31 mouse cellular contexts compared by ENCODE assay signal in genomic region chr16:45006971-45007370, GRCm38 (mm10).
DNase-seq lines count a peak whose midpoint lies in the region; ATAC-seq and TF ChIP-seq lines count a peak whose summit lies in the region.
"Had no signal": no experiment of that assay in that cellular context is flagged by ENCODE, and none has a peak within 500 bp of the region (broad histone marks: within the 10 kb centered on the region; RNA-seq: fewer than 3 reads in every experiment).

No protein-coding gene starts in this region.

- no peak for TF ChIP-seq EP300 in stomach, postnatal 0 days (optimal IDR thresholded peaks at IDR 0.05)

- no peak for TF ChIP-seq CTCF in stomach, postnatal 0 days (IDR thresholded peaks at IDR 0.05; ENCODE audit: low read depth)

- no peaks in the 10 kb centered on the region for H3K27me3 ChIP-seq in stomach, postnatal 0 days (ENCODE audit: control insufficient read depth, insufficient read depth, low read length)
- H3K27me3 ChIP-seq in hindbrain, embryonic 12.5 days: no peaks in the 10 kb centered on the region
- H3K27me3 ChIP-seq: embryonic facial prominence, embryonic 15.5 days; heart, embryonic 12.5 days; hindbrain, embryonic 15.5 days; intestine, embryonic 15.5 days; limb, embryonic 15.5 days; neural tube, embryonic 12.5 days; Patski had no signal

- no peak overlapping the region for H3K9ac ChIP-seq in stomach, postnatal 0 days (ENCODE audit: low read length)
- H3K9ac ChIP-seq in hindbrain, embryonic 12.5 days: no peak overlapping the region
- H3K9ac ChIP-seq: embryonic facial prominence, embryonic 15.5 days; heart, embryonic 12.5 days; hindbrain, embryonic 15.5 days; intestine, embryonic 15.5 days; limb, embryonic 15.5 days; liver, embryonic 14.5 days; lung, embryonic 14.5 days; neural tube, embryonic 12.5 days had no signal

- peak; percentile 73 for DNase-seq in CD4-positive, CD25-positive, alpha-beta regulatory T cell, adult 2 months (ENCODE audit: low read depth, low spot score)
- DNase-seq in T-cell, adult 2 months (ENCODE audit: low spot score): peak; percentile 73
- DNase-seq in thymus, postnatal 14 days: peak; percentile 31
- DNase-seq in stomach, postnatal 0 days (ENCODE audit: low spot score): no peak
- DNase-seq in frontal cortex, postnatal 10 days (ENCODE audit: low spot score in 2 of 2): no peak
- DNase-seq: adrenal gland, postnatal 25 days; cerebellum, adult 18-20 months; cerebellum, postnatal 10 days; gastrocnemius, postnatal 25 days; heart, adult 18-20 months; kidney, adult 2 months; kidney, postnatal 4 days; layer of hippocampus, adult 9-11 months; lung, embryonic 14.5 days; lung, postnatal 14 days; right cerebral cortex, postnatal 4 days had no signal

- H3K27ac ChIP-seq in stomach, postnatal 0 days (replicated peaks): no peak overlapping the region
- H3K27ac ChIP-seq in hindbrain, embryonic 12.5 days: no peak overlapping the region
- H3K27ac ChIP-seq: embryonic facial prominence, embryonic 15.5 days; hindbrain, embryonic 15.5 days; intestine, embryonic 15.5 days; kidney, postnatal 0 days; limb, embryonic 10.5 days; limb, embryonic 15.5 days; liver, embryonic 14.5 days; neural tube, embryonic 12.5 days had no signal

- H3K4me3 ChIP-seq in stomach, postnatal 0 days (ENCODE audit: low read depth, low read length): no peak overlapping the region
- H3K4me3 ChIP-seq in hindbrain, embryonic 12.5 days: no peak overlapping the region
- H3K4me3 ChIP-seq: embryonic facial prominence, embryonic 15.5 days; heart, embryonic 12.5 days; hindbrain, embryonic 15.5 days; intestine, embryonic 15.5 days; limb, embryonic 10.5 days; limb, embryonic 15.5 days; neural tube, embryonic 12.5 days had no signal

- WGBS in stomach, postnatal 0 days: 50% methylated on average over 2 of the region's 2 CpGs
- 73% methylated on average over 2 of the region's 2 CpGs for WGBS in hindbrain, embryonic 12.5 days

- H3K4me2 ChIP-seq in stomach, postnatal 0 days (replicated peaks; ENCODE audit: low read depth): no peak overlapping the region
- no peak overlapping the region for H3K4me2 ChIP-seq in hindbrain, embryonic 12.5 days (replicated peaks)
- H3K4me2 ChIP-seq: embryonic facial prominence, embryonic 15.5 days; heart, embryonic 12.5 days; hindbrain, embryonic 15.5 days; intestine, embryonic 15.5 days; limb, embryonic 15.5 days; lung, embryonic 14.5 days; midbrain, embryonic 11.5 days; neural tube, embryonic 12.5 days had no signal

- H3K9me3 ChIP-seq in stomach, postnatal 0 days (ENCODE audit: control insufficient read depth, low read length): no peaks in the 10 kb centered on the region
- H3K9me3 ChIP-seq in hindbrain, embryonic 12.5 days (replicated peaks): no peaks in the 10 kb centered on the region
- H3K9me3 ChIP-seq: embryonic facial prominence, embryonic 15.5 days; heart, embryonic 12.5 days; hindbrain, embryonic 15.5 days; intestine, embryonic 15.5 days; limb, embryonic 10.5 days; limb, embryonic 15.5 days; neural tube, embryonic 12.5 days had no signal

- H3K4me1 ChIP-seq in stomach, postnatal 0 days (replicated peaks; ENCODE audit: control insufficient read depth, insufficient read depth): no peaks in the 10 kb centered on the region
- H3K4me1 ChIP-seq in hindbrain, embryonic 12.5 days: no peaks in the 10 kb centered on the region
- H3K4me1 ChIP-seq: embryonic facial prominence, embryonic 15.5 days; heart, embryonic 12.5 days; hindbrain, embryonic 15.5 days; intestine, embryonic 15.5 days; limb, embryonic 10.5 days; limb, embryonic 15.5 days; neural tube, embryonic 12.5 days had no signal

- peak; percentile 100 for ATAC-seq in inflammation-experienced regulatory T-cells, adult 6 months
- ATAC-seq in stomach, postnatal 0 days (ENCODE audit: low FRiP score, low TSS enrichment): no peak
- no peak for ATAC-seq in hindbrain, embryonic 12.5 days (ENCODE audit: low FRiP score)
- ATAC-seq: forebrain, embryonic 14.5 days; intestine, embryonic 15.5 days; midbrain, embryonic 16.5 days; Patski had no signal

- H3K36me3 ChIP-seq in stomach, postnatal 0 days (ENCODE audit: control insufficient read depth, insufficient read depth, low read length): no peaks in the 10 kb centered on the region
- no peaks in the 10 kb centered on the region for H3K36me3 ChIP-seq in hindbrain, embryonic 12.5 days
- H3K36me3 ChIP-seq: embryonic facial prominence, embryonic 15.5 days; heart, embryonic 12.5 days; hindbrain, embryonic 15.5 days; intestine, embryonic 15.5 days; limb, embryonic 10.5 days; limb, embryonic 15.5 days; neural tube, embryonic 12.5 days had no signal

Comparison
In these comparisons a context has a peak if more than half of its experiments do, and no peak if none do; other contexts are left out.
1. DNase-seq: peak in CD4-positive, CD25-positive, alpha-beta regulatory T cell, adult 2 months (single experiment), T-cell, adult 2 months (single experiment) and thymus, postnatal 14 days (single experiment); none in stomach, postnatal 0 days (single experiment) and frontal cortex, postnatal 10 days (0 of 2).